Mouse (Mus musculus) hindbrain, embryonic 11.5 days (tissue): Measurements from ENCODE around the gene Col26a1. TPM values are rescaled to one million over a fixed set of nuclear protein-coding genes. Genes with fewer than 3 reads are reported as not detected.

Experiments used
- ATAC-seq: fragments of 200-750 bp; cut with Nextera tagmentation; 2 replicates; pipeline ENCODE4 v1.8.0; 2017; ENCODE audit warnings: mild to moderate bottlenecking, moderate TSS enrichment, moderate library complexity; ENCODE audit not compliant: low FRiP score
- DNase-seq: peaks from one replicate; pipeline ENCODE4 v3.0.0-alpha.2; 2015; ENCODE audit warnings: low spot score
- H3K27ac ChIP-seq: fragments of 300-500 bp; sonication (generic); 2 replicates; pipeline ENCODE4 v1.5.1; 2014; ENCODE audit warnings: mild to moderate bottlenecking, low read depth, low read length
- H3K27me3 ChIP-seq: fragments of 300-500 bp; sonication (generic); 2 replicates; pipeline ENCODE4 v1.6.1; 2014; ENCODE audit warnings: mild to moderate bottlenecking, low read length, moderate library complexity, mixed read lengths; ENCODE audit not compliant: control insufficient read depth, insufficient read depth
- H3K36me3 ChIP-seq: fragments of 300-500 bp; sonication (generic); 2 replicates; pipeline ENCODE4 v1.6.1; 2014; ENCODE audit warnings: mild to moderate bottlenecking, low read length, moderate library complexity, mixed read lengths; ENCODE audit not compliant: control insufficient read depth, insufficient read depth
- H3K4me1 ChIP-seq: fragments of 300-500 bp; sonication (generic); replicated peaks from 2 replicates; pipeline ENCODE4 v1.6.1; 2014; ENCODE audit warnings: low read length, mixed read lengths; ENCODE audit not compliant: control insufficient read depth, insufficient read depth
- H3K4me2 ChIP-seq: fragments of 300-500 bp; sonication (generic); replicated peaks from 2 replicates; pipeline ENCODE4 v1.6.1; 2014; ENCODE audit warnings: mild to moderate bottlenecking, low read depth, low read length
- H3K4me3 ChIP-seq: fragments of 300-500 bp; sonication (generic); 2 replicates; pipeline ENCODE4 v1.5.1; 2014; ENCODE audit warnings: low read depth, low read length
- H3K9ac ChIP-seq: fragments of 300-500 bp; sonication (generic); 2 replicates; pipeline ENCODE4 v1.6.1; 2014; ENCODE audit warnings: low read depth, low read length
- H3K9me3 ChIP-seq: fragments of 300-500 bp; sonication (generic); 2 replicates; pipeline ENCODE4 v1.6.1; 2016; ENCODE audit warnings: low read length; ENCODE audit not compliant: control insufficient read depth
- WGBS: fragments of 180-500 bp; shearing (Covaris S2); extraction: QIAGEN DNeasy Blood & Tissue Kit; methylation state at CpG from one replicate; pipeline ENCODE4 v1.1.7; 2014; 5-methylcytosine and 5-hydroxymethylcytosine counted together
- polyA plus RNA-seq: library from polyadenylated mRNA; unstranded; fragments of >200 nt; fragmentation: Nextera tagmentation; extraction: Ambion mirVana; gene quantifications from 2 replicates; pipeline ENCODE4 v1.2.1, GENCODE M21; 2014

The Col26a1 gene
- polyA plus RNA-seq, 1 experiment from 2014 or later, result 35.9 TPM

- Histone ChIP-seq H3K27me3 (no peaks in the 10 kb centered on the region), H3K36me3 (no peaks in the 10 kb centered on the region), H3K27ac (no peak overlapping the region), H3K4me1 (no peaks in the 10 kb centered on the region), H3K4me2 (no peak overlapping the region), H3K9me3 (no peaks in the 10 kb centered on the region), H3K4me3 (no peak overlapping the region), H3K9ac (no peak overlapping the region)
- ATAC-seq, result no peak
- DNase-seq, result no peak
- 81% methylated on average over 8 of the region's 8 CpGs for WGBS
These were observed 164.4 kb downstream of the Col26a1 start for GRCm38 (mm10) chr5:136718656-136719055.

DNA sequence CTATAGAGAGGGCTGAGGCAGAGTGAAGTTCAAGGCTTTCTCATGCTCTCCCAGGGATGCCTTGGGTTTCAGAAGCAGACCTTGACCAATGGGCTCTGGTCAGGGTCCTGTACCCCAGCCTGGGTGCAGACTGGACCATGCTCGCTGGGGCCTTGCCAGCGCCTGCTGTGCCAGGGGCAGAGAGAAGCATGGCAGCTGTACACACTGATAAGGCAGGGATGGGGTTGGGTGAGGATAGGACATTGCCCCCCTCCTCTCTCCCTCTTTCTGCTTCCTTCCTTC lies 165.5 kb downstream of the Col26a1 start:
- H3K4me3 ChIP-seq, result no peak overlapping the region
- no peak overlapping the region for H3K4me2 ChIP-seq
- H3K9me3 ChIP-seq, result no peaks in the 10 kb centered on the region
- DNase-seq (no peak), ATAC-seq (no peak)
- 85% methylated on average over 2 of the region's 2 CpGs for WGBS
- no peaks in the 10 kb centered on the region for H3K36me3 ChIP-seq
- no peaks in the 10 kb centered on the region for H3K4me1 ChIP-seq
- H3K27me3 ChIP-seq, result no peaks in the 10 kb centered on the region
- no peak overlapping the region for H3K27ac ChIP-seq
- no peak overlapping the region for H3K9ac ChIP-seq

GRCm38 (mm10) chr5:136716696-136717572 lies 166.1 kb downstream of the Col26a1 start:
- no peak overlapping the region for H3K9ac ChIP-seq
- ATAC-seq (no peak), DNase-seq (no peak)
- no peaks in the 10 kb centered on the region for H3K27me3 ChIP-seq
- no peaks in the 10 kb centered on the region for H3K36me3 ChIP-seq
- no peaks in the 10 kb centered on the region for H3K4me1 ChIP-seq
- H3K4me3 ChIP-seq, result no peak overlapping the region
- H3K9me3 ChIP-seq, result no peaks in the 10 kb centered on the region
- 66% methylated on average over 10 of the region's 10 CpGs for WGBS
- H3K27ac ChIP-seq, result no peak overlapping the region
- no peak overlapping the region for H3K4me2 ChIP-seq

- no peak overlapping the region for H3K4me2 ChIP-seq
- WGBS, result 24% methylated on average over 11 of the region's 11 CpGs
- H3K9ac ChIP-seq, result no peak overlapping the region
These were observed 168.1 kb downstream of the Col26a1 start for GRCm38 (mm10) chr5:136714879-136715278.

GRCm38 (mm10) chr5:136714232-136714875 lies 168.7 kb downstream of the Col26a1 start:
- no peak overlapping the region; the same call in 1 of the 2 replicates for H3K4me2 ChIP-seq
- no peaks in the 10 kb centered on the region for H3K36me3 ChIP-seq
- DNase-seq (peak; percentile 20), ATAC-seq (no peak)
- H3K4me1 ChIP-seq, result no peaks in the 10 kb centered on the region
- H3K4me3 ChIP-seq, result no peak overlapping the region
- no peak overlapping the region for H3K9ac ChIP-seq
- WGBS, result 32% methylated on average over 31 of the region's 32 CpGs
- H3K9me3 ChIP-seq, result no peaks in the 10 kb centered on the region
- H3K27ac ChIP-seq, result no peak overlapping the region
- no peaks in the 10 kb centered on the region for H3K27me3 ChIP-seq

More at GRCm38 (mm10) chr5:136714879-136715278, 168.1 kb downstream of the Col26a1 start:
- no peak for ATAC-seq
- Histone ChIP-seq H3K9me3 (no peaks in the 10 kb centered on the region), H3K36me3 (no peaks in the 10 kb centered on the region), H3K4me3 (no peak overlapping the region), H3K27me3 (no peaks in the 10 kb centered on the region), H3K27ac (no peak overlapping the region), H3K4me1 (no peaks in the 10 kb centered on the region)
- peak; percentile 75 for DNase-seq

- H3K9ac ChIP-seq, result no peak overlapping the region
- no peak for ATAC-seq
- no peaks in the 10 kb centered on the region for H3K27me3 ChIP-seq
- H3K36me3 ChIP-seq, result no peaks in the 10 kb centered on the region
- DNase-seq, result no peak
- no peaks in the 10 kb centered on the region for H3K4me1 ChIP-seq
- no peak overlapping the region for H3K27ac ChIP-seq
- H3K4me3 ChIP-seq, result no peak overlapping the region
- H3K4me2 ChIP-seq, result no peak overlapping the region
- 57% methylated on average over 4 of the region's 4 CpGs for WGBS
- H3K9me3 ChIP-seq, result no peaks in the 10 kb centered on the region
These were observed 172.3 kb downstream of the Col26a1 start for GRCm38 (mm10) chr5:136710742-136711141.

DNA sequence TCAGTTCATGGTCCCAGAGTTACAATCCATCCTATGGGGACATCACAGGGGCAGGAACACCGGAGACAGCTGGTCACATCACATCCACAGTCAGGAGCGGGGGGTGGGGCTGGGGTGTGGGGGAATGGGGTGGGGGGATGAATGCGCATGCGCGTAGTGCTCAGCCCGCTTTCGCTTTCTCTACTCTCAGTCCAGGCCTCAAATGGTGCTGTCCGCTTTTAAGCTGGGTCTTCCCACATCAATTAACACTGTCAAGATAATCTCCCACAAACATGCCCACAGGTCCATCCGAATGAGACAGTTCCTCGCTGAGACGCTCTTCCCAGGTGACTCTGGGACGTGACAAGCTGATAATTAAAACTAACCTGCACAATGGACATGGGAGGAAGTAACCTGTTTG lies 174.9 kb downstream of the Col26a1 start:
- H3K4me3 ChIP-seq, result no peak overlapping the region
- ATAC-seq, result no peak
- H3K36me3 ChIP-seq, result no peaks in the 10 kb centered on the region
- no peak overlapping the region for H3K27ac ChIP-seq
- no peaks in the 10 kb centered on the region for H3K4me1 ChIP-seq
- no peak overlapping the region for H3K4me2 ChIP-seq
- WGBS, result 84% methylated on average over 12 of the region's 12 CpGs
- H3K9ac ChIP-seq, result no peak overlapping the region
- DNase-seq, result no peak
- no peaks in the 10 kb centered on the region for H3K9me3 ChIP-seq
- no peaks in the 10 kb centered on the region for H3K27me3 ChIP-seq

GRCm38 (mm10) chr5:136706803-136707202 lies 176.2 kb downstream of the Col26a1 start:
- Histone ChIP-seq H3K4me2 (no peak overlapping the region), H3K9ac (no peak overlapping the region), H3K27ac (no peak overlapping the region), H3K9me3 (no peaks in the 10 kb centered on the region), H3K4me3 (no peak overlapping the region), H3K27me3 (no peaks in the 10 kb centered on the region), H3K36me3 (no peaks in the 10 kb centered on the region), H3K4me1 (no peaks in the 10 kb centered on the region)
- no peak for ATAC-seq
- DNase-seq, result peak; percentile 92
- WGBS, result 2% methylated on average over 9 of the region's 9 CpGs

GRCm38 (mm10) chr5:136705532-136705931 lies 177.5 kb downstream of the Col26a1 start:
- no peaks in the 10 kb centered on the region for H3K4me1 ChIP-seq
- H3K27me3 ChIP-seq, result no peaks in the 10 kb centered on the region
- peak; percentile 33 for DNase-seq
- H3K4me2 ChIP-seq, result no peak overlapping the region
- no peak overlapping the region for H3K4me3 ChIP-seq
- no peak for ATAC-seq
- no peak overlapping the region for H3K27ac ChIP-seq
- no peaks in the 10 kb centered on the region for H3K36me3 ChIP-seq
- 96% methylated on average over 3 of the region's 3 CpGs for WGBS
- H3K9me3 ChIP-seq, result no peaks in the 10 kb centered on the region
- H3K9ac ChIP-seq, result no peak overlapping the region
